Mouse (Mus musculus): ENCODE results near the gene 9130023H24Rik. TPM values are rescaled to one million over a fixed set of nuclear protein-coding genes. Genes with fewer than 3 reads are reported as not detected.

9130023H24Rik gene
- total and polyA plus RNA-seq, 2 experiments from 2014 or later, result 4.3 to 5.6 TPM

DNA sequence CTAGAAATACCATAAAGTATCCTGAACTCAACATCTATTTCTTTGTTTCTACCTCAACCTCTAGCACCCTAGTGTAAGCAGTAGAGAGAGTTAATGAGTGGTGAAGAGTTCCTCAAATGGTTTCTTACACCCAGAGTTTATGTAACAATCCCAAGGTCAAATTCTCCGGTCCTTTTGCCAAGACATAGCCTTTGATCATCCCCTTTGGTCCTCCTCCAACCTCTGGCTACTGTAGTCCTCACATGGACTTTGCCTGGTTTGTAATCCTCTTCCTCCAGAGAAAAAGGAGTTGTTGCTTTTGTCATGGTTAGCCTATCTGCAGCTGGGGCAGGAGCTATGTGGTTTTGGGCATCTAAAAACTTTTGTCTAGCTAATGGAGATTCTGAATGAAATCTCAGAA, 2.4 kb downstream of the 9130023H24Rik start:
- H3K27ac ChIP-seq, result no peak overlapping the region
- H3K4me3 ChIP-seq (ENCODE audit: low read length), result no peak overlapping the region
- 81% methylated on average over 1 of the region's 1 CpGs for WGBS
- peaks cover 4% of the 10 kb centered on the region; the same call in 1 of the 2 replicates for H3K36me3 ChIP-seq (ENCODE audit: insufficient read depth, low read length)
- DNase-seq (ENCODE audit: low spot score), result no peak
- H3K9ac ChIP-seq (replicated peaks; ENCODE audit: low read length), result no peak overlapping the region
- H3K4me1 ChIP-seq (ENCODE audit: insufficient read depth, low read length), result no peaks in the 10 kb centered on the region
- ATAC-seq, result no peak
- no peak overlapping the region for H3K4me2 ChIP-seq (ENCODE audit: low read depth, low read length)
- H3K9me3 ChIP-seq (ENCODE audit: low read length), result no peaks in the 10 kb centered on the region
- no peak for TF ChIP-seq CTCF (IDR thresholded peaks at IDR 0.05; ENCODE audit: low read depth)
- no peaks in the 10 kb centered on the region for H3K27me3 ChIP-seq (ENCODE audit: insufficient read depth, low read length)

DNA sequence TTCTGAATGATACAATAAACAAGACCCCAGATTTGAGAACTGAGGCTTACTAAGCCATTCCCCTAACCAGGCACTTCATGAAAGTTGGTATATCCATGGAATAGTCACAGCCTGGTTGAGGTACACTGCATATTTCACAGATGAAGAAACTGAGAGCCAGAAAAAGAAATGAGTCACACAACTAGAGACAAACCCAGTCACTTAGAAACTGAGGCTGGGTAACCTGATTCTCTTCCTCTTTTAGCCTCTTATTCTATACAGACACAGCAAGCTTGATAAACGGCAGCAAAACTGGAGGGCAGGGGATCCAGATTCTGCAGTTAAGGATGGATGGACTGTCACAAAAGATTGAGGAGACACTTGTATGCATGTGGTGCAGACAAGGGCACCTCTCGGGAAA, 3.0 kb downstream of the 9130023H24Rik start:
- no peak for TF ChIP-seq CTCF (IDR thresholded peaks at IDR 0.05; ENCODE audit: low read depth)
- WGBS, result 83% methylated on average over 2 of the region's 2 CpGs
- H3K27ac ChIP-seq, result no peak overlapping the region
- ATAC-seq (no peak), DNase-seq (ENCODE audit: low spot score) (no peak)
- no peak overlapping the region for H3K4me2 ChIP-seq (ENCODE audit: low read depth, low read length)
- no peak overlapping the region for H3K4me3 ChIP-seq (ENCODE audit: low read length)
- H3K9me3 ChIP-seq (ENCODE audit: low read length), result no peaks in the 10 kb centered on the region
- H3K27me3 ChIP-seq (ENCODE audit: insufficient read depth, low read length), result no peaks in the 10 kb centered on the region
- no peaks in the 10 kb centered on the region for H3K36me3 ChIP-seq (ENCODE audit: insufficient read depth, low read length)
- no peak overlapping the region for H3K9ac ChIP-seq (replicated peaks; ENCODE audit: low read length)
- H3K4me1 ChIP-seq (ENCODE audit: insufficient read depth, low read length), result no peaks in the 10 kb centered on the region

DNA sequence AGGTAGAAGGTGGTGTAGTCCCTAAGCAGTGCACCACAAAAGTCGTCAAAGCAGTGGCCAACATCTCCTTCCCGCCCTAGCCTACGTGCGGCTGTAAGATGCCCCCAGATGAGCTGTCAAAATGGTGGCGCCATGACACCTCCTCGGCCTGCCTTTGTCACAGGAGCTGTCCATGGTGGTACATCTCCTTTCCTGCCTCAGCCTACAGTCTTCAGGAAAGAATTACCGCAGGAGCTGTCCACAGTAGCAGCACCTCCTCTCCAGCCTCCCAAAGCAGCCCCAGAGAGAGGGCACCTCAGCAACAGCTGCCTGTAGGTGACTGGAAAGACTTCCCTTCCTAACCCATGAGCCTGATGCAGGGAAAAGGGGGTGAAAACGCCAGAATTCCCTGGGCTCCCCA, 6.1 kb downstream of the 9130023H24Rik start:
- no peaks in the 10 kb centered on the region for H3K4me1 ChIP-seq (ENCODE audit: insufficient read depth, low read length)
- H3K9me3 ChIP-seq (ENCODE audit: low read length), result no peaks in the 10 kb centered on the region
- no peaks in the 10 kb centered on the region for H3K36me3 ChIP-seq (ENCODE audit: insufficient read depth, low read length)
- WGBS, result 51% methylated on average over 8 of the region's 8 CpGs
- DNase-seq (ENCODE audit: low spot score), result no peak
- no peaks in the 10 kb centered on the region for H3K27me3 ChIP-seq (ENCODE audit: insufficient read depth, low read length)
- no peak overlapping the region for H3K4me2 ChIP-seq (ENCODE audit: low read depth, low read length)
- no peak overlapping the region for H3K4me3 ChIP-seq (ENCODE audit: low read length)
- ATAC-seq, result no peak
- TF ChIP-seq CTCF (IDR thresholded peaks at IDR 0.05; ENCODE audit: low read depth), result no peak
- H3K27ac ChIP-seq, result no peak overlapping the region
- no peak overlapping the region for H3K9ac ChIP-seq (replicated peaks; ENCODE audit: low read length)

DNA sequence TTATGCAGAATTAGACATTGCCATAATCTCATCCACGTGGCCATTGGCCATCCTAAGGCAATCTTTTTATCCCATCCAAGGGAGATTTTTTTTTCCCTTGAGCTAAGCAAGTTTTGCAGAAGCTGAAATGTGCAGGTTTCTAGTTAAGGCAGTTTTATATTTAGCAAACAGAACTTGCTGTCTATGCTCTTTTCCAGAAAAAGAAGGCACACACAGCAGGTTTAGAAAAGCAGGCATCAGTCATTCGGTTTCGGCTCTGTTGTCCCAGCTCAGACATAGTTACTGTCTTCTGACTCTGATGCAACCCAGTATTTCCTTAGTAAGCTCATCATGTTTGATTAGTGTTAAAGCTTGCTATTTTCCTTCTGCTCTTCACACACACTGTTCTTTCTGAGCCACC, 16.9 kb downstream of the 9130023H24Rik start:
- Histone ChIP-seq H3K4me3 (ENCODE audit: low read length) (no peak overlapping the region), H3K9ac (replicated peaks; ENCODE audit: low read length) (no peak overlapping the region), H3K36me3 (ENCODE audit: insufficient read depth, low read length) (no peaks in the 10 kb centered on the region), H3K9me3 (ENCODE audit: low read length) (no peaks in the 10 kb centered on the region), H3K27ac (no peak overlapping the region), H3K27me3 (ENCODE audit: insufficient read depth, low read length) (no peaks in the 10 kb centered on the region), H3K4me1 (ENCODE audit: insufficient read depth, low read length) (no peaks in the 10 kb centered on the region), H3K4me2 (ENCODE audit: low read depth, low read length) (no peak overlapping the region)
- ATAC-seq (no peak), DNase-seq (ENCODE audit: low spot score) (no peak)
- 83% methylated on average over 3 of the region's 3 CpGs for WGBS
- no peak for TF ChIP-seq CTCF (IDR thresholded peaks at IDR 0.05; ENCODE audit: low read depth)

DNA sequence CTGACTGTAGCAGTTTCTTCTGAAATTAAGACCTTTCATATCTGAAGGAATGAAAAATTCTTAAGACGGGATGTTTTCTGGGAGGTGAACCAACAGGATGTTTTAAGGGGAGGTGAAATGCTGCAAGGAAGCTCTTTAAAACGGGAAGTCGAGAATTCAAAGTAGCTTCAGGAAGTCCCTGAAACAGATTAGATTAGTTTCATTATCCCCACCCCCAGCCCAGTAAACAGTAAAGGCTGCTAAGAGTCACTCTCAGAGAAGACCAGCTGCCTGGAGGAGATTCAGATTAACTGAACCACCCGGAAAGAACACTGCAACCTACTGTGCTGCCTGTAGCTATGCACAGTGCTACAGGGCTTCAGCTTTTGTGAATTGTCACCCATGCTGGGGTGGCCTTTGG, 17.9 kb downstream of the 9130023H24Rik start:
- no peak overlapping the region for H3K9ac ChIP-seq (replicated peaks; ENCODE audit: low read length)
- no peak overlapping the region for H3K4me2 ChIP-seq (ENCODE audit: low read depth, low read length)
- H3K4me3 ChIP-seq (ENCODE audit: low read length), result no peak overlapping the region
- H3K4me1 ChIP-seq (ENCODE audit: insufficient read depth, low read length), result no peaks in the 10 kb centered on the region
- no peaks in the 10 kb centered on the region for H3K36me3 ChIP-seq (ENCODE audit: insufficient read depth, low read length)
- WGBS, result 86% methylated on average over 4 of the region's 4 CpGs
- H3K27me3 ChIP-seq (ENCODE audit: insufficient read depth, low read length), result no peaks in the 10 kb centered on the region
- H3K9me3 ChIP-seq (ENCODE audit: low read length), result no peaks in the 10 kb centered on the region
- H3K27ac ChIP-seq, result no peak overlapping the region
- DNase-seq (ENCODE audit: low spot score) (no peak), ATAC-seq (no peak)
- TF ChIP-seq CTCF (IDR thresholded peaks at IDR 0.05; ENCODE audit: low read depth), result no peak

DNA sequence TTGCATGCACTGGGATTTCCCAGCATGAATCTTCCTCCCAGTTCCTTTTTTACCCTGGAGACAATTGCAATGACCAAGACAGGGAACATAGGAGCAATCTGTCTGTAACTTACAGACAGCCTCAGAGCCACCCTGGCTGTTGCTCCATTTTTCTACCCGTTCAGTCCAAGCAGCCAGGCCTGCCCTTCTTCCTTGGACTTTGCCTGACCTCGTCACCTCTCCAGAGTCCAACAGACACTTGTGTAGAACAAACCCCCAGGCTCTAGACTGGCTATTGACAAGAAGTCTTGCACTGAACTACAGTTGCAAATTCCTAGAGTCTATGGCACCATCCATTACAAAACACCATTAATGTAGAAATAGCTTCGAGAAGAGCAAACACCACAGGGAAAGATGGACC, 28.0 kb downstream of the 9130023H24Rik start:
- Histone ChIP-seq H3K27me3 (ENCODE audit: insufficient read depth, low read length) (no peaks in the 10 kb centered on the region), H3K27ac (no peak overlapping the region), H3K4me1 (ENCODE audit: insufficient read depth, low read length) (no peaks in the 10 kb centered on the region), H3K4me2 (ENCODE audit: low read depth, low read length) (no peak overlapping the region), H3K36me3 (ENCODE audit: insufficient read depth, low read length) (no peaks in the 10 kb centered on the region), H3K4me3 (ENCODE audit: low read length) (no peak overlapping the region), H3K9me3 (ENCODE audit: low read length) (no peaks in the 10 kb centered on the region), H3K9ac (replicated peaks; ENCODE audit: low read length) (no peak overlapping the region)
- ATAC-seq, result no peak
- no peak for DNase-seq (ENCODE audit: low spot score)
- TF ChIP-seq CTCF (IDR thresholded peaks at IDR 0.05; ENCODE audit: low read depth), result no peak
- WGBS, result 53% methylated on average over 3 of the region's 3 CpGs

DNA sequence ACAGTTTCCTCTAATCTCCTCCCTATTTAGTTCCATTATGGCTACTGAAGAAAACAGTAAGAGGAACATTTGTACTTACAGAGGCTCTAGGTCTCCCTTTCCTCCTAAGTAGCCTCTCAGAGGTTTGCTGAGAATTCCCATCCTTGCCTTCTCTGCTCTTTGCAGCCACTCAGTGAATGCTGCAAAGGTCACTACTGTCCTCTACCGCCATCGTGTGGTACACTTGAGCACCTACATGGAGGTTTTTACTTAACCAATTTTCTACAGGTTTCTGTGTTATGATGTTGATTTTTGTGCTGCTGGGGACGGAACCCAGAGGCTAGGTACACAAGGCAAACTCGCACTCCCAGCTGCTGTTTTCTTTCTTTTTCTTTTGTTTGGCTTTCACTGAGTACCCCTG, 29.6 kb downstream of the 9130023H24Rik start:
- Histone ChIP-seq H3K4me3 (ENCODE audit: low read length) (no peak overlapping the region), H3K9me3 (ENCODE audit: low read length) (no peaks in the 10 kb centered on the region), H3K27ac (no peak overlapping the region), H3K4me1 (ENCODE audit: insufficient read depth, low read length) (no peaks in the 10 kb centered on the region), H3K9ac (replicated peaks; ENCODE audit: low read length) (no peak overlapping the region), H3K27me3 (ENCODE audit: insufficient read depth, low read length) (no peaks in the 10 kb centered on the region), H3K36me3 (ENCODE audit: insufficient read depth, low read length) (no peaks in the 10 kb centered on the region), H3K4me2 (ENCODE audit: low read depth, low read length) (no peak overlapping the region)
- TF ChIP-seq CTCF (IDR thresholded peaks at IDR 0.05; ENCODE audit: low read depth), result peak; percentile 95
- DNase-seq (ENCODE audit: low spot score) (peak; percentile 91), ATAC-seq (0 out of 2 replicates have a peak, but pooled peaks have one; percentile 56)
- 5% methylated on average over 4 of the region's 4 CpGs for WGBS
